Mouse (Mus musculus): ENCODE measurements around the gene Zfp362.
A peak's percentile ranks its signal among the peaks of the same experiment; 100 is the strongest.

Gene Zfp362

GRCm38 (mm10) chr4:128806043-128806826, at the start of gene Zfp362:
Gene Zfp362 (minus strand): TSS chr4:128806045.
- peak; percentile 44 for DNase-seq (ENCODE audit: low read depth, low spot score)

- DNase-seq (ENCODE audit: low read depth, low spot score): no peak
These were observed 49.8 kb upstream of the Zfp362 start for GRCm38 (mm10) chr4:128855613-128856040.

GRCm38 (mm10) chr4:128853117-128853516, 47.3 kb upstream of the Zfp362 start:
- DNase-seq (ENCODE audit: low read depth, low spot score): no peak

- no peak for DNase-seq (ENCODE audit: low read depth, low spot score)
These were observed 46.5 kb upstream of the Zfp362 start for GRCm38 (mm10) chr4:128852266-128852887.

GRCm38 (mm10) chr4:128849686-128850085, 43.8 kb upstream of the Zfp362 start:
- DNase-seq (ENCODE audit: low read depth, low spot score): no peak

GRCm38 (mm10) chr4:128848961-128849360, 43.1 kb upstream of the Zfp362 start:
- DNase-seq (ENCODE audit: low read depth, low spot score): peak; percentile 53

- DNase-seq (ENCODE audit: low read depth, low spot score): no peak
These were observed 39.6 kb upstream of the Zfp362 start for GRCm38 (mm10) chr4:128845367-128845973.

GRCm38 (mm10) chr4:128844566-128844965, 38.7 kb upstream of the Zfp362 start:
- no peak for DNase-seq (ENCODE audit: low read depth, low spot score)

- no peak for DNase-seq (ENCODE audit: low read depth, low spot score)
These were observed 35.4 kb upstream of the Zfp362 start for GRCm38 (mm10) chr4:128841259-128841658.

GRCm38 (mm10) chr4:128839811-128840738, 34.2 kb upstream of the Zfp362 start:
- DNase-seq (ENCODE audit: low read depth, low spot score): no peak

- no peak for DNase-seq (ENCODE audit: low read depth, low spot score)
These were observed 32.4 kb upstream of the Zfp362 start for GRCm38 (mm10) chr4:128838202-128838601.

GRCm38 (mm10) chr4:128824131-128824530, 18.3 kb upstream of the Zfp362 start:
- DNase-seq (ENCODE audit: low read depth, low spot score): no peak

- DNase-seq (ENCODE audit: low read depth, low spot score): peak; percentile 38
These were observed 14.7 kb upstream of the Zfp362 start for GRCm38 (mm10) chr4:128820568-128820967.

GRCm38 (mm10) chr4:128817011-128817410, 11.2 kb upstream of the Zfp362 start:
- no peak for DNase-seq (ENCODE audit: low read depth, low spot score)

- DNase-seq (ENCODE audit: low read depth, low spot score): peak; percentile 89
These were observed 5.7 kb upstream of the Zfp362 start for GRCm38 (mm10) chr4:128811382-128812056.

GRCm38 (mm10) chr4:128806827-128807179, 958 bp upstream of the Zfp362 start:
- peak; percentile 85 for DNase-seq (ENCODE audit: low read depth, low spot score)

GRCm38 (mm10) chr4:128805150-128806042, 449 bp downstream of the Zfp362 start:
- DNase-seq (ENCODE audit: low read depth, low spot score): peak; percentile 71

- DNase-seq (ENCODE audit: low read depth, low spot score): peak; percentile 57
These were observed 1.3 kb downstream of the Zfp362 start for GRCm38 (mm10) chr4:128804426-128805149.

GRCm38 (mm10) chr4:128803569-128803968, 2.3 kb downstream of the Zfp362 start:
- DNase-seq (ENCODE audit: low read depth, low spot score): no peak

Measured in A20 (cell line).